Mouse (Mus musculus): Measurements from ENCODE around the gene Gm3448.
A peak's percentile ranks its signal among the peaks of the same experiment; 100 is the strongest.
"Not testable (repeated sequence)": the region's sequence is repeated elsewhere in the genome, so short reads cannot be mapped to it uniquely, and the experiment has no call there.

Gm3448 gene

GRCm38 (mm10) chr17:15041175-15041729, at the start of gene Gm3448, which contains the start of the genes Ermard and Tcte3:
Gm3448 (minus strand) TSS chr17:15041537.
Ermard (plus strand) TSS chr17:15041208.
Tcte3 (minus strand) TSS chr17:15041488.
- not testable (repeated sequence) for DNase-seq

GRCm38 (mm10) chr17:15088591-15089001, 47.3 kb upstream of the Gm3448 start:
- DNase-seq = no peak

GRCm38 (mm10) chr17:15088166-15088565, 46.8 kb upstream of the Gm3448 start:
- no peak for DNase-seq

- no peak for DNase-seq
Observed at GRCm38 (mm10) chr17:15085006-15085405, 43.7 kb upstream of the Gm3448 start.

- DNase-seq = no peak
Observed at GRCm38 (mm10) chr17:15084226-15084848, 43.0 kb upstream of the Gm3448 start.

- no peak for DNase-seq
Observed at GRCm38 (mm10) chr17:15077536-15077935, 36.2 kb upstream of the Gm3448 start.

GRCm38 (mm10) chr17:15075033-15075432, 33.7 kb upstream of the Gm3448 start:
- peak; percentile 11 for DNase-seq

GRCm38 (mm10) chr17:15072211-15072610, 30.9 kb upstream of the Gm3448 start:
- no peak for DNase-seq

GRCm38 (mm10) chr17:15069124-15069523, 27.8 kb upstream of the Gm3448 start:
- peak; percentile 35 for DNase-seq

- peak; percentile 9 for DNase-seq
Observed at GRCm38 (mm10) chr17:15068040-15068792, 26.9 kb upstream of the Gm3448 start.

- no peak for DNase-seq
Observed at GRCm38 (mm10) chr17:15066911-15067310, 25.6 kb upstream of the Gm3448 start.

- DNase-seq = no peak
Observed at GRCm38 (mm10) chr17:15066066-15066465, 24.7 kb upstream of the Gm3448 start.

- peak; percentile 61 for DNase-seq
Observed at GRCm38 (mm10) chr17:15065391-15066024, 24.2 kb upstream of the Gm3448 start.

- DNase-seq = no peak
Observed at GRCm38 (mm10) chr17:15060356-15060755, 19.0 kb upstream of the Gm3448 start.

GRCm38 (mm10) chr17:15059646-15060045, 18.3 kb upstream of the Gm3448 start:
- DNase-seq = no peak

GRCm38 (mm10) chr17:15058161-15058591, 16.8 kb upstream of the Gm3448 start:
- DNase-seq = peak; percentile 18

GRCm38 (mm10) chr17:15055925-15056324, 14.6 kb upstream of the Gm3448 start:
- DNase-seq = no peak

GRCm38 (mm10) chr17:15053829-15054200, 12.5 kb upstream of the Gm3448 start:
- DNase-seq = not testable (repeated sequence)

- not testable (repeated sequence) for DNase-seq
Observed at GRCm38 (mm10) chr17:15053183-15053828, 12.0 kb upstream of the Gm3448 start.

- not testable (repeated sequence) for DNase-seq
Observed at GRCm38 (mm10) chr17:15052766-15053165, 11.4 kb upstream of the Gm3448 start.

GRCm38 (mm10) chr17:15050338-15050737, 9.0 kb upstream of the Gm3448 start:
- not testable (repeated sequence) for DNase-seq

- not testable (repeated sequence) for DNase-seq
Observed at GRCm38 (mm10) chr17:15040455-15040854, 882 bp downstream of the Gm3448 start.

GRCm38 (mm10) chr17:15031414-15031813, 9.9 kb downstream of the Gm3448 start:
- DNase-seq = not testable (repeated sequence)
